Mouse (Mus musculus) heart, postnatal 0 days (tissue): ENCODE measurements around the gene Lgals9. TPM values are rescaled to one million over a fixed set of nuclear protein-coding genes. Genes with fewer than 3 reads are reported as not detected.

Experiments used
- ATAC-seq: fragments of 200-750 bp; cut with Nextera tagmentation; 2 replicates; pipeline ENCODE4 v1.8.0; 2017; ENCODE audit warnings: low read depth, moderate number of reproducible peaks, moderate library complexity; ENCODE audit not compliant: insufficient read depth
- DNase-seq: peaks from one replicate; pipeline ENCODE4 v3.0.0-alpha.2; 2016; ENCODE audit warnings: low spot score
- H3K27ac ChIP-seq: fragments of 300-500 bp; sonication (generic); 2 replicates; pipeline ENCODE4 v1.5.1; 2014; ENCODE audit warnings: low read depth, mild to moderate bottlenecking
- H3K27me3 ChIP-seq: fragments of 300-500 bp; sonication (generic); 2 replicates; pipeline ENCODE4 v1.6.1; 2014; ENCODE audit warnings: low read length, mixed read lengths; ENCODE audit not compliant: control insufficient read depth, insufficient read depth
- H3K36me3 ChIP-seq: fragments of 300-500 bp; sonication (generic); replicated peaks from 2 replicates; pipeline ENCODE4 v1.6.1; 2014; ENCODE audit warnings: low read length, mixed read lengths; ENCODE audit not compliant: control insufficient read depth, insufficient read depth
- H3K4me1 ChIP-seq: fragments of 300-500 bp; sonication (generic); 2 replicates; pipeline ENCODE4 v1.6.1; 2014; ENCODE audit warnings: antibody characterized with exemption; ENCODE audit not compliant: control insufficient read depth, insufficient read depth
- H3K4me2 ChIP-seq: fragments of 300-500 bp; sonication (generic); 2 replicates; pipeline ENCODE4 v1.6.1; 2014; ENCODE audit warnings: low read depth, mild to moderate bottlenecking, low read length, moderate library complexity
- H3K4me3 ChIP-seq: fragments of 300-500 bp; sonication (generic); 2 replicates; pipeline ENCODE4 v1.5.1; 2014; ENCODE audit warnings: low read depth, low read length
- H3K9ac ChIP-seq: fragments of 300-500 bp; sonication (generic); replicated peaks from 2 replicates; pipeline ENCODE4 v1.6.1; 2014; ENCODE audit warnings: low read depth, low read length, mixed read lengths
- H3K9me3 ChIP-seq: fragments of 300-500 bp; sonication (generic); replicated peaks from 2 replicates; pipeline ENCODE4 v1.6.1; 2016; ENCODE audit warnings: low read length; ENCODE audit not compliant: control insufficient read depth
- CTCF ChIP-seq: IDR thresholded peaks from 2 replicates; pipeline ENCODE4 v1.5.1; 2016; ENCODE audit warnings: antibody characterized with exemption, control low read depth, low read depth
- EP300 ChIP-seq: IDR thresholded peaks from 2 replicates; pipeline ENCODE4 v1.6.1; 2016; ENCODE audit warnings: antibody characterized with exemption, low read depth
- WGBS: fragments of 180-500 bp; shearing (Covaris S2); extraction: QIAGEN DNeasy Blood & Tissue Kit; methylation state at CpG from one replicate; pipeline ENCODE4 v1.1.7; 2014; 5-methylcytosine and 5-hydroxymethylcytosine counted together
- polyA plus RNA-seq: library from polyadenylated mRNA; unstranded; fragments of >200 nt; fragmentation: Nextera tagmentation; extraction: Ambion mirVana; gene quantifications from 2 replicates; pipeline ENCODE4 v1.2.1, GENCODE M21; 2015
- total RNA-seq: library from RNA; depleted of rRNA; stranded (reverse); fragments of >200 nt; gene quantifications from 2 replicates; pipeline ENCODE4 v1.2.3, GENCODE M21; 2014; ENCODE audit warnings: low replicate concordance

The Lgals9 gene
- total and polyA plus RNA-seq, 2 experiments from 2014 or later, result 76.9 to 125 TPM

DNA sequence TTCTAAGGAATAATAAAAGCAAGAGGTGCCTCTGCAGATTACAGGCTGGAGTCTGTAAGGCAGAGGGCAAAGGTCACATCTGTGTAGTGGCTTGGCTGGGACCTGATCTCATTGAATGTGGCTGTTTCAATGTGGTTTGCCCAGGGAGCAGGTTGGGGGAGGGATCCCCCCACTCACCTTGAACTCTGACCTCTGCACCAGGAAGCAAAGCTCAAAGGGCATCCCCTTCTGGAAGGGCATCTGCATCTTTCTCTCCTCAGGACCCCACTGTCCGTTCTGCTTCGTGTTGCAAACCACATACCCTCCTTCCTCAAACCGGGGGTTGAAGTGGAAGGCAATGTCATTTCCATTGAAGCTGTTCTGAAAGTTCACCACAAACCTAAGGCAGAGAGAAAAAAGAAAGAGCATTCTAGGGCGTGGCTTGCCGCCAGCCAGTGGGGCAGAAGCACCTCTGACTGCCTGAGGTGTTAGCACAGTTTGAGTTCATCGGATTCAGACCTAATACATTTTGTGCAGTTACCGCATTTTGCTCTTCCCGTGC is 11.9 kb downstream of the Lgals9 start:
- Histone ChIP-seq H3K27ac (peak overlapping the region; percentile 26; the same call in 1 of the 2 replicates), H3K4me3 (no peak overlapping the region), H3K9me3 (no peaks in the 10 kb centered on the region), H3K27me3 (no peaks in the 10 kb centered on the region), H3K4me1 (no peaks in the 10 kb centered on the region), H3K9ac (no peak overlapping the region), H3K4me2 (no peak overlapping the region), H3K36me3 (peaks cover 32% of the 10 kb centered on the region; the same call in 1 of the 2 replicates)
- no peak for ATAC-seq
- WGBS, result 61% methylated on average over 8 of the region's 8 CpGs
- DNase-seq, result no peak
- no peak for TF ChIP-seq CTCF
- TF ChIP-seq EP300, result no peak

DNA sequence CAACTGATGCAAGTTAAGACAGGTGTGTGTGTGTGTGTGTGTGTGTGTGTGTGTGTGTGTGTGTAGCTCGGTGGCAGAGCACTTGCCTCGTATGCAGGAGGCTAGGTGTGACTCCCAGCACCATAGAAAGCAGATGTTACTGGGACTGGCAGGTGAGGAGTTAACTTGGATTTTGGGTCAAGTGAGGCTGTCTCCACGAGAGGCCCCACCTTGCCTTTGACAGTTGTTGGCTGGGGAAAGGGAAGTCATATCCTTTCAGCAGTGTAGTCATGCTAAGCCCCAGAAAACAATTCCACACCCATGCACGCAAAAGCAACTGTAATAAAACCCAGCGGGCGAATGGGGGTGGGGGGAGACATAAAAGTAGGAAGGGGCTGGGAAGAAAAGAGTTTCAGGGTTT is 12.4 kb downstream of the Lgals9 start:
- Histone ChIP-seq H3K27ac (no peak overlapping the region; the same call in 1 of the 2 replicates), H3K4me3 (no peak overlapping the region), H3K4me2 (no peak overlapping the region), H3K9ac (no peak overlapping the region), H3K9me3 (no peaks in the 10 kb centered on the region), H3K36me3 (peaks cover 32% of the 10 kb centered on the region; the same call in 1 of the 2 replicates), H3K4me1 (no peaks in the 10 kb centered on the region), H3K27me3 (no peaks in the 10 kb centered on the region)
- 63% methylated on average over 6 of the region's 6 CpGs for WGBS
- TF ChIP-seq CTCF (no peak), EP300 (no peak)
- ATAC-seq (no peak), DNase-seq (no peak)

DNA sequence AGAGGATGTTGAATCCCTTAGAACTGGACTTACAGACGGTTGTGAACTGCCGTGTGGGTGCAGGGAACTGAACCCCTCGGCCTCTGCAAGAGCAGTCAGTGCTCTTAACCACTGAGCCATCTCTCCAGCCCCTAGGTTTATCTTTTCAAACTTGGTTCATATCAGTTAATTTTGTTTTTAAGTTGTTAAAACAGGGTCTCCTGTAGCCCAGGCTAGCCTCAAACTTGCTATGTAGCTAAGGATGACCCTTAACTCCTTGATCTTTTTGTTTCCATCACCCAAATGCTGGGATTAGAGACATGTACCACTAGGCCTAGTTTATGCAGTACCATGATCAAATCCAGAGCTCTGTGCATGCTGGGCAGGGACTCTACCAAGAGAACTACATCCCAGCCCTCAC is 13.0 kb downstream of the Lgals9 start:
- Histone ChIP-seq H3K9me3 (no peaks in the 10 kb centered on the region), H3K9ac (no peak overlapping the region), H3K4me3 (no peak overlapping the region), H3K36me3 (peaks cover 36% of the 10 kb centered on the region; the same call in 1 of the 2 replicates), H3K4me1 (no peaks in the 10 kb centered on the region), H3K4me2 (no peak overlapping the region), H3K27ac (no peak overlapping the region), H3K27me3 (peaks cover 3% of the 10 kb centered on the region; the same call in 1 of the 2 replicates)
- ATAC-seq (no peak), DNase-seq (no peak)
- 93% methylated on average over 3 of the region's 3 CpGs for WGBS
- TF ChIP-seq CTCF (no peak), EP300 (no peak)

DNA sequence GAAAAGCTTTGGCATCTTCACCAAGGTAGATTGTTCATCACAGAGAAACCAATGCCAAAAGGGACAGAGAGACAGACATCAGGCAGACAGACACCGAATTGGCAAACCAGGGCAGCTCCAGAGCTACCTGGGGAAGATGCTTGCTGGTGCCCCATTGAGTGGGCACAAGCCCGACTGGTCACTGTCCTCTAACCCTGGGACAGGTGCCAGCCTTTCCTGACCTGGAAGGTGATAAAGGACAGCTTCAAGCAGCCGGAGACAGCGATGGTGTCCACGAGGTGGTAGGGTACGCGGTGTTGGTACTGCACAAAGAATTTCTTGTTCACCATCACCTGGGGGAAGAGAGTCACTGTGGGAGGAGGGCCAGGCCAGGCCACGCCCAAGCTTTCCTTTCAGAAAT is 13.7 kb downstream of the Lgals9 start:
- Histone ChIP-seq H3K36me3 (peaks cover 43% of the 10 kb centered on the region), H3K4me3 (no peak overlapping the region), H3K27ac (no peak overlapping the region), H3K4me2 (no peak overlapping the region), H3K27me3 (peaks cover 3% of the 10 kb centered on the region; the same call in 1 of the 2 replicates), H3K9me3 (no peaks in the 10 kb centered on the region), H3K9ac (no peak overlapping the region), H3K4me1 (no peaks in the 10 kb centered on the region)
- WGBS, result 77% methylated on average over 8 of the region's 8 CpGs
- DNase-seq (no peak), ATAC-seq (no peak)
- TF ChIP-seq EP300, result no peak
- TF ChIP-seq CTCF, result no peak

DNA sequence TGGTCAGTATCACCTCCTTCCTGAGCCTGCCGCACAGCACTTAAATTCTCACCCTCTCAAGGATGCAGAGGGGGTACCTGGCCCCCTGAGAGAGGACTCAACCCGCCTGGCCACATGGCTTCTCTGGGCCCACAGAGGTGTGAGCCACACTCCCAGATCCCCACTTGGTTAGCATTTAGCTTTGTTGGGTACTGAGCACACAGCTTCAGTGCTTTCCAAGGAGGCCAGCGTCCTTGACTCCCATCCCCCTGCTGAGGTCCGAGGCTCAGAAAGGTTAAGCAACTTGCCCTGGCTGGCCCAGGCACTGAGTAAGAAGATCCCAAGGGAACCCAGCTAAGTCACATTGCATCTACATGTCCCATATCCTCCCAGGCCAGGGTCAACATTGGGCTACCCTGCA is 16.6 kb downstream of the Lgals9 start:
- peaks cover 54% of the 10 kb centered on the region for H3K36me3 ChIP-seq
- no peak overlapping the region for H3K9ac ChIP-seq
- H3K4me2 ChIP-seq, result no peak overlapping the region
- H3K4me3 ChIP-seq, result no peak overlapping the region
- H3K4me1 ChIP-seq, result no peaks in the 10 kb centered on the region
- ATAC-seq, result no peak
- TF ChIP-seq CTCF (no peak), EP300 (no peak)
- peaks cover 3% of the 10 kb centered on the region; the same call in 1 of the 2 replicates for H3K27me3 ChIP-seq
- no peak for DNase-seq
- 79% methylated on average over 4 of the region's 4 CpGs for WGBS
- no peak overlapping the region for H3K27ac ChIP-seq
- H3K9me3 ChIP-seq, result no peaks in the 10 kb centered on the region

DNA sequence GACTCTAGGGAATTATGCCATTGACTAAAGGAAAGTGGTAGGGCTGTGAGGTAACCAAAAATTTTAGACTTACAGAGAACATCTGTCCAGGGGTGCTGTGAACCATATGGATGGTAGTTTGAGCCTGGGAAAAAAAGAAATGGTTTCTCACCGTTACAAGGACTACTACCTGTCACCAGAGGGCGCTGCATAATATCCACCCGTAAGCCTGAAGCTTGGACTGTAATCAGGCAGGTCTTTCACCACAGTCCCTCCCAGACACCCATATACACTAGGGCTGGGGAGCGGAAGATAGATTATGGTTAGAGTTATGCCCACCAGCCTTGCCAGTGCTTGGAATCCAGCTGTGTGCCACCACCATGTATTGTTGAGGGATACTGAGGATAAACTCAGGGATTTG is 17.4 kb downstream of the Lgals9 start:
- no peak overlapping the region for H3K27ac ChIP-seq
- DNase-seq, result peak; percentile 65
- no peaks in the 10 kb centered on the region for H3K4me1 ChIP-seq
- no peaks in the 10 kb centered on the region for H3K9me3 ChIP-seq
- peaks cover 3% of the 10 kb centered on the region; the same call in 1 of the 2 replicates for H3K27me3 ChIP-seq
- H3K9ac ChIP-seq, result no peak overlapping the region
- no peak overlapping the region for H3K4me3 ChIP-seq
- WGBS, result 23% methylated on average over 4 of the region's 4 CpGs
- TF ChIP-seq CTCF (peak; percentile 69), EP300 (no peak)
- H3K4me2 ChIP-seq, result no peak overlapping the region
- ATAC-seq, result 0 out of 2 replicates have a peak, but pooled peaks have one; percentile 27
- peaks cover 56% of the 10 kb centered on the region for H3K36me3 ChIP-seq
